Mouse (Mus musculus): Measurements from ENCODE around the gene Foxj1. TPM values are rescaled to one million over a fixed set of nuclear protein-coding genes. Genes with fewer than 3 reads are reported as not detected.

The Foxj1 gene
- polyA plus RNA-seq, 1 experiment from 2014 or later: 1.1 TPM

GRCm38 (mm10) chr11:116312359-116312758 lies 22.8 kb downstream of the Foxj1 start:
- 0 out of 2 replicates have a peak, but pooled peaks have one; percentile 41 for ATAC-seq (ENCODE audit: insufficient read depth, low FRiP score, low read depth)
- no peaks in the 10 kb centered on the region for H3K36me3 ChIP-seq
- H3K4me3 ChIP-seq (replicated peaks): no peak overlapping the region
- H3K4me1 ChIP-seq: peaks cover 11% of the 10 kb centered on the region
- H3K27ac ChIP-seq: no peak overlapping the region; the same call in 1 of the 2 replicates
- no peak overlapping the region for H3K9ac ChIP-seq
- 18% methylated on average over 8 of the region's 8 CpGs for WGBS
- no peaks in the 10 kb centered on the region for H3K9me3 ChIP-seq
- H3K4me2 ChIP-seq: no peak overlapping the region
- H3K27me3 ChIP-seq (replicated peaks): no peaks in the 10 kb centered on the region

GRCm38 (mm10) chr11:116311169-116311568 lies 24.0 kb downstream of the Foxj1 start:
- Histone ChIP-seq H3K36me3 (no peaks in the 10 kb centered on the region), H3K27me3 (replicated peaks) (no peaks in the 10 kb centered on the region), H3K4me2 (no peak overlapping the region), H3K4me1 (peaks cover 12% of the 10 kb centered on the region), H3K27ac (peak overlapping the region; percentile 1; the same call in 1 of the 2 replicates), H3K9me3 (no peaks in the 10 kb centered on the region), H3K4me3 (replicated peaks) (no peak overlapping the region), H3K9ac (no peak overlapping the region)
- 32% methylated on average over 8 of the region's 8 CpGs for WGBS
- ATAC-seq (ENCODE audit: insufficient read depth, low FRiP score, low read depth): no peak

DNA sequence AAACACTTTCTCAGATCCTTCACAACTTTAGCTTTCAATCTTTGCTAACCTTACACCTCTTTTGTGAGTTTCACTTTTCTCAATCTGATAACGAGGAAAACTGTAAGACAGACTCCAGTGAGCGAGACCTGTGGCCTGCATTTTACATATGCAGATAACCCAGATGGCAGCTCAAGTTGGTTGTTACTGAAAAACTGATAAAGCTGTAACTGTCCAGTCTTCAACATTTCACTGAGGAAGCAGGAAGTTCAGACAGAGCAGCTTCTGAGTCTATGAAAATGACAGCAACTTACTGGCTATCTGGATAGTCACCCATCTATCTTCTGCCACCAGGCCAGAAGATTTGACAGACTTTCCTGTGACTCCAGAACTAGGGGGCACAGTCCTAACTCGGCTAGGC lies 25.6 kb downstream of the Foxj1 start:
- H3K9me3 ChIP-seq: no peaks in the 10 kb centered on the region

DNA sequence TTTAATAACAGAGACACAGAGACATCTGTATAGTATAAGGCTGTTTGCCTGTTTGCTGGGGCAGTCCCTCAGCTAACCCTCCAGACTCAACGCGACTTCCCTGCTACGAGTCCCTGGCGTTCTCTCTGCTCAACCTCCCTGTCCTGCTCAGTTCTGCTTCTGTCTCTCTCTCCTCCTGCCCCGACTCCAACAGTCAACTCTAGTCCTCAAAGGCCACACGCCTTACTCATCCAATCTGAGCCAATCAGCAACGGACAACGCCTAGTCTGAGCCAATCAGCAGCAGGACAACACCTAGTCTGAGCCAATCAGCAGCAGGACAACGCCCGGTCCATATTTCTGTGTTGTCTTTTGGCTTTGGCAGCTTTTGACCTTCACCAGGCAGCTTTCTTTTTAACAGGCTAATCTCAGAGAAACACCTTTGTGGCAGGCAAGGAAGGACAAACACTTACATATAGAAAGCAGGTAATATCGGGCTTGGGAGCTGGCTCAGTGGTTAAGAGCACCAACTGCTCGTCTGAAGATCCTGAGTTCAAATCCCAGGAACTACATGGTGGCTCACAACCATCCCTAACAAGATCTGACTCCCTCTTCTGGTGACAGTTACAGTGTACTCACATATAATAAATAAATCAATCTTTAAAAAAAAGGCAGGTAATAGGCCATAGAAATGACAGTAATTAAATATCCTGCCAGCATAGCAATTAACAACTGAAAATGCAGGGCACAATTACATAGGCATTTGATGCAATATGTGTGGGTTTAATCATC lies 27.3 kb downstream of the Foxj1 start:
- peaks cover 11% of the 10 kb centered on the region; the same call in 1 of the 2 replicates for H3K36me3 ChIP-seq
- H3K27ac ChIP-seq: no peak overlapping the region
- H3K27me3 ChIP-seq (replicated peaks): no peaks in the 10 kb centered on the region
- no peak; the same call in 1 of the 2 replicates for ATAC-seq (ENCODE audit: insufficient read depth, low FRiP score, low read depth)
- 84% methylated on average over 12 of the region's 12 CpGs for WGBS
- no peak overlapping the region for H3K4me3 ChIP-seq (replicated peaks)
- no peak overlapping the region for H3K4me2 ChIP-seq
- no peaks in the 10 kb centered on the region for H3K9me3 ChIP-seq
- H3K4me1 ChIP-seq: peaks cover 17% of the 10 kb centered on the region
- H3K9ac ChIP-seq: no peak overlapping the region

More for the DNA sequence above, 25.6 kb downstream of the Foxj1 start:
- ATAC-seq (ENCODE audit: insufficient read depth, low FRiP score, low read depth): no peak
- no peak overlapping the region for H3K4me3 ChIP-seq (replicated peaks)
- H3K4me2 ChIP-seq: no peak overlapping the region
- H3K4me1 ChIP-seq: peaks cover 17% of the 10 kb centered on the region
- H3K27ac ChIP-seq: no peak overlapping the region
- H3K36me3 ChIP-seq: 0 out of 2 replicates have a peak, but pooled peaks cover 6% of the 10 kb centered on the region
- H3K9ac ChIP-seq: no peak overlapping the region
- 67% methylated on average over 3 of the region's 3 CpGs for WGBS
- no peaks in the 10 kb centered on the region for H3K27me3 ChIP-seq (replicated peaks)

DNA sequence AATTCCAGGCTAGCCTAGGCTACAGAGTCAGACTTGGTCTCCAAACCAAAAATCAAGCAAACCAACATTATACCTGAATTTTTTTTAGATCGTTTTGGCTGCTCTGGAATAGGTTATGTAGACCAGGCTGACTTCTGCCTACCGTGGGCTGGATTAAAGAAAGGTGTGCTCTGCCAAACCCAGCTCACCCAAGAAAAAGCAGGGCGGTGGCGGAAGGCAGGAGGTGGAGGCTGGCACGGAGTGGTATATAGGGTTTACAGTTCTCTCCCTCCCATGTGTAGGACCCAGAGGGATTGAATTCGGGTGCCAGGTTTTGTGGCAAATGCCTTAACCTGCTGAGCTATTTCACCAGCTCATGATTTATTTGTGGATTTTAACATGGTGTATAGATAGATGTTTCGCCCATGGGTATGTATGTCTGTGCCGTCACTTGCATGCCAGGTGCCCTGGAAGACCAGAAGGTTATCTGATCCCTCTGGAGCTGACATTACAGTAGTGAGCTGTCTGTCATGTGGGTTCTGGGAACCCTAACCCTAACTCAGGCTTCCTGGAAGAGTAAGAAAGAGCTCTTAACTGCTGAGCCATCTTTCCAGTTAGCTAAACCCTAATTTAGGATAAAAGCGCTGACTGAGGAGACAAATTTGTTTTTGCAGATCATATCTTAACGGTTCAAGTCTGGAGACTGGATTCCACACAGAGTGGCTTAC lies 28.0 kb downstream of the Foxj1 start, which contains the start of gene Exoc7:
Exoc7 (minus strand) TSS at position 215 of the 707 bp plus-strand sequence.
- Histone ChIP-seq H3K27ac (no peak within 1 kb of the TSS), H3K4me3 (replicated peaks) (peak within 1 kb of the TSS; percentile 61), H3K4me1 (peaks cover 11% of the 10 kb centered on the region), H3K36me3 (peaks cover 14% of the 10 kb centered on the region; the same call in 1 of the 2 replicates), H3K4me2 (peak within 1 kb of the TSS; percentile 88), H3K9ac (peak within 1 kb of the TSS; percentile 68), H3K27me3 (replicated peaks) (no peaks in the 10 kb centered on the region), H3K9me3 (no peaks in the 10 kb centered on the region)
- WGBS: 82% methylated on average over 10 of the region's 10 CpGs
- no peak for ATAC-seq (ENCODE audit: insufficient read depth, low FRiP score, low read depth)

- ATAC-seq (ENCODE audit: insufficient read depth, low FRiP score, low read depth): peak; percentile 91
These were observed 28.8 kb downstream of the Foxj1 start for GRCm38 (mm10) chr11:116306126-116306982.

DNA sequence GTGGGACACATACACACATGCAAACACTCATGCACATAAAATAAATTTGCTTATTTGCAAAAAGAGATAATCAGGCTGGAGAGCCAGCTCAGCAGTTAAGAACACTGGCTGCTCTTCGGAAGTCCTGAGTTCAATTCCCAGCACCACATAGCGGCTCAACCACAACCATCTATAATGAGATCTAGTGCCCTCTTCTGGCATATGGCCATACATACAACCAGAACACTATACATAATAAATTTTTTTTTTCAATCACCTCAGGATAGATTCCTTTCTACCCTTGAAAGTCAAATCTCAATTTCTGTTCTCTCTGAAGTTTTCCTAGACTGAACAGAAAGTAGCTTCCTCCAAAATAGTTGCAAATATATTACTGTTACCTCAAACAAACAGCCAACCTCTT lies 29.8 kb downstream of the Foxj1 start:
- H3K4me1 ChIP-seq: peaks cover 6% of the 10 kb centered on the region; the same call in 1 of the 2 replicates
- no peak for ATAC-seq (ENCODE audit: insufficient read depth, low FRiP score, low read depth)
- peak overlapping the region; percentile 61; the same call in 1 of the 2 replicates for H3K4me3 ChIP-seq (replicated peaks)
- peak overlapping the region; percentile 88 for H3K4me2 ChIP-seq
- peaks cover 23% of the 10 kb centered on the region for H3K36me3 ChIP-seq
- no peaks in the 10 kb centered on the region for H3K27me3 ChIP-seq (replicated peaks)
- no peaks in the 10 kb centered on the region for H3K9me3 ChIP-seq
- no peak overlapping the region for H3K9ac ChIP-seq
- no peak overlapping the region for H3K27ac ChIP-seq
- WGBS: 94% methylated on average over 2 of the region's 2 CpGs

More at GRCm38 (mm10) chr11:116306126-116306982, 28.8 kb downstream of the Foxj1 start:
- Histone ChIP-seq H3K27ac (no peak overlapping the region), H3K36me3 (peaks cover 21% of the 10 kb centered on the region), H3K9me3 (no peaks in the 10 kb centered on the region), H3K4me2 (peak overlapping the region; percentile 88), H3K27me3 (replicated peaks) (no peaks in the 10 kb centered on the region), H3K9ac (peak overlapping the region; percentile 68), H3K4me3 (replicated peaks) (peak overlapping the region; percentile 61), H3K4me1 (peaks cover 8% of the 10 kb centered on the region)
- 1% methylated on average over 53 of the region's 53 CpGs for WGBS

DNA sequence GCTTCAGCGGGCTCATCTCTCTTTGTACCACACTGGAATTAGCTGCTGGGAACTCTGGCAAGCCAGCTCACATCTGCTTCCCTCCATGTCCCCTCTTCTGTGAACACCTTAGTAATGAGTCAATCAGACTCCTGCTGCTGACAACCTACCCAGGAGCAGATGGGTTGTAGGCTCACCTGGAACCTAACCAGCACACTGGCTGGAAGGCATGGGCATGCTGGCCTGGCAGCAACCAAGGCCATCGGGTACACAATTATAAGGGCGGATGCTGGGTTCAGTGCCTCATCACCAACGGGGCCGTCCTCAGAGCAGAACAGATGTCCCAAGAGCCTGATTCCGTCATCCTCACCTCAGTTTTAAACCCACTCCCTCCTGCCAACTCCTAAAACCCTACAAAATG lies 36.6 kb downstream of the Foxj1 start:
- Histone ChIP-seq H3K36me3 (peaks cover 21% of the 10 kb centered on the region), H3K9me3 (no peaks in the 10 kb centered on the region), H3K4me2 (no peak overlapping the region), H3K27me3 (replicated peaks) (no peaks in the 10 kb centered on the region), H3K9ac (no peak overlapping the region), H3K27ac (no peak overlapping the region), H3K4me1 (peaks cover 2% of the 10 kb centered on the region; the same call in 1 of the 2 replicates), H3K4me3 (replicated peaks) (no peak overlapping the region)
- ATAC-seq (ENCODE audit: insufficient read depth, low FRiP score, low read depth): no peak
- WGBS: 91% methylated on average over 6 of the region's 6 CpGs

DNA sequence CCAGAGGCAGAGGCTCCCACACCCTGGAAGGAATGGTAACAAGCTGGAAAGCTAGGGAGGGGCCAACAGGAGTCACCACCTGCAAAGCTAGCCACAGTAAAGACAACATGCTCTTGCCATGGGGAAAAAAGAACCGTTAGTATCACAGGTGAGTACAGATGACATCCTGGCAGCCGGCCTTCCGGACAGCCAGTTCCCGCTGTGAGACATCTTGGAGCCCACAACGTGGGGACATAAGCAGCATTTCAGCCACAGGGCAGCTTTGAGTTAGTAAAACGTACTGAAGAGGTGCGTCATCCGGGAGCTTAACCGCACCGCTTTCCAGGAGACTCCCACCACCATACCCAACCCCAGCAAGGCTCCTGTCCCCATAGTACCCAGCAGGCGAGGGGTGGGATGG lies 37.0 kb downstream of the Foxj1 start:
- WGBS: 89% methylated on average over 11 of the region's 11 CpGs
- Histone ChIP-seq H3K4me1 (peaks cover 2% of the 10 kb centered on the region; the same call in 1 of the 2 replicates), H3K4me3 (replicated peaks) (no peak overlapping the region), H3K36me3 (peaks cover 21% of the 10 kb centered on the region), H3K9ac (no peak overlapping the region), H3K4me2 (no peak overlapping the region), H3K27ac (no peak overlapping the region), H3K9me3 (no peaks in the 10 kb centered on the region), H3K27me3 (replicated peaks) (no peaks in the 10 kb centered on the region)
- no peak for ATAC-seq (ENCODE audit: insufficient read depth, low FRiP score, low read depth)

- Histone ChIP-seq H3K9me3 (no peaks in the 10 kb centered on the region), H3K36me3 (peaks cover 17% of the 10 kb centered on the region), H3K4me3 (replicated peaks) (no peak overlapping the region), H3K4me2 (no peak overlapping the region), H3K27ac (no peak overlapping the region), H3K4me1 (peaks cover 2% of the 10 kb centered on the region; the same call in 1 of the 2 replicates), H3K27me3 (replicated peaks) (no peaks in the 10 kb centered on the region), H3K9ac (no peak overlapping the region)
- WGBS: 80% methylated on average over 3 of the region's 3 CpGs
- no peak for ATAC-seq (ENCODE audit: insufficient read depth, low FRiP score, low read depth)
These were observed 38.2 kb downstream of the Foxj1 start for GRCm38 (mm10) chr11:116297017-116297416.

GRCm38 (mm10) chr11:116296191-116296734 lies 38.9 kb downstream of the Foxj1 start:
- H3K36me3 ChIP-seq: peaks cover 10% of the 10 kb centered on the region
- H3K9ac ChIP-seq: no peak overlapping the region
- no peak overlapping the region for H3K4me2 ChIP-seq
- no peak for ATAC-seq (ENCODE audit: insufficient read depth, low FRiP score, low read depth)
- H3K4me3 ChIP-seq (replicated peaks): no peak overlapping the region
- no peak overlapping the region for H3K27ac ChIP-seq
- WGBS: 87% methylated on average over 8 of the region's 8 CpGs
- H3K4me1 ChIP-seq: peaks cover 2% of the 10 kb centered on the region; the same call in 1 of the 2 replicates
- H3K9me3 ChIP-seq: no peaks in the 10 kb centered on the region
- H3K27me3 ChIP-seq (replicated peaks): no peaks in the 10 kb centered on the region

All from stomach, embryonic 15.5 days (tissue).